Mouse (Mus musculus): ENCODE measurements around the gene Hist2h4.
A peak's percentile ranks its signal among the peaks of the same experiment; 100 is the strongest.
"Not testable (repeated sequence)": the region's sequence is repeated elsewhere in the genome, so short reads cannot be mapped to it uniquely, and the experiment has no call there.

Gene Hist2h4

GRCm38 (mm10) chr3:96262979-96263550 is at the start of gene Hist2h4:
Hist2h4 (minus strand) TSS chr3:96263311.
- peak; percentile 96 for DNase-seq (ENCODE audit: low spot score)

GRCm38 (mm10) chr3:96312341-96313098 is 49.4 kb upstream of the Hist2h4 start:
- DNase-seq (ENCODE audit: low spot score) = no peak

DNA sequence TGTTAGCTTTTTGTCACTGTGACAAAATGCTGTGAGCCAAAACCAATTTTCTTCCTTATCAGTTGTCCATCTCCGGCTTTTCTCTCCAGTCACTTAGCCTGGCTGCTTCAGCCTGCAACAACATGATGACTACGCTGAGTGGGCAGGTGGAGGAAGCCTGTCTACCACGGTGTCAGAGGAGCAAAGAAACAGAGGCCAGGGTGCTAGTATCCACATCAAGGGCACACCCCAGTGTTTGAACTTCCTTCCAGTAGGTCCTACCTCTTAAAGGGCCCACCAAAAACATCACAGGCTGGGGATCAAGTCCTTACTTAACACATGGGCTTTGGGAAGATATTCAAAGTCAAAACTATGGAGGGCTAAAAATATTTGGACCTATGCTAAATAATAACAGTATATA is 46.3 kb upstream of the Hist2h4 start:
- peak; percentile 42 for DNase-seq (ENCODE audit: low spot score)

- peak; percentile 25 for DNase-seq (ENCODE audit: low spot score)
These were observed 43.4 kb upstream of the Hist2h4 start for GRCm38 (mm10) chr3:96306506-96306905.

DNA sequence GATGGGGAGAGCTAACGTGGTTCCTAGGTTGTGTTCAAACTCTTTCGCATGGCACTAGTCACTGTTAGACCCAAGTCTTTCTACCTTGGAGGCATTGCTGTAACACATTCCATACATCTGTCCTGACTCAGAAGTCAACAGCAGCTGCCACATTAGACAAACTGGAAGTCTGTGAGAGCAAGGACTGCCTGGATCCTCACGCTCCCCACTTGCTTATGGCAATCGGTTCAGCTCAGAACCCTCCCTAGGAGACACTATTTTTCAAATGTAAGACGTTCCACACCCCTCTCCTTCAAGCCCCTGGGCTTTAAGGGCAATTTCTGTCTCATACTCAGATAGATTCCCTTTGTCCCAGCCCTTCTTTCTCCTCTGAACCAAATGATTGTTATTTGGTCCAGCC is 39.0 kb upstream of the Hist2h4 start:
- no peak for DNase-seq (ENCODE audit: low spot score)

GRCm38 (mm10) chr3:96300706-96301529 is 37.8 kb upstream of the Hist2h4 start:
- DNase-seq (ENCODE audit: low spot score) = no peak

- no peak for DNase-seq (ENCODE audit: low spot score)
These were observed 36.5 kb upstream of the Hist2h4 start for GRCm38 (mm10) chr3:96299562-96299961.

- no peak for DNase-seq (ENCODE audit: low spot score)
These were observed 35.2 kb upstream of the Hist2h4 start for GRCm38 (mm10) chr3:96298360-96298759.

- no peak for DNase-seq (ENCODE audit: low spot score)
These were observed 30.7 kb upstream of the Hist2h4 start, which contains the start of gene Fcgr1 for GRCm38 (mm10) chr3:96293787-96294186. Fcgr1 (minus strand) TSS chr3:96293969.

GRCm38 (mm10) chr3:96293368-96293767 is 30.3 kb upstream of the Hist2h4 start:
- DNase-seq (ENCODE audit: low spot score) = no peak

DNA sequence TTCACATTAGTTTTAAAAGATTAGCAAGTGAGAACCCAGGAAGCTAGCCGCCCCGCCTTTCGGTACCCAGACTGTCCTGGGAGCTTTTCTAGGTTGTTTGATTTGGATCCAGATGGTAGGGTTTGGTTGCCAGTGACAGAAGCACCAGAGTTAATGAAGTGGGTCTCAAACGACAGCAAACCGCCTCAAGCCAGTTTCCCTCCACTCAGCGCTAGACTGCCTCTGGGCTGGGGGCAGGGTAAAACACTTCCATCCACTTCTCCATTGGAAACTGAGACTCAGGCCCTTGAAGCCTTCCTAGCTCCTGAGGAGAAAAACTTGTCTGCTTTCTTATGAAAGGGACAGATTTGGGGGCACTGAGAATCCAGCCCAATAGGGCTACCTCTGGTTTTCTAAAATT is 29.5 kb upstream of the Hist2h4 start:
- DNase-seq (ENCODE audit: low spot score) = no peak

GRCm38 (mm10) chr3:96290727-96291126 is 27.6 kb upstream of the Hist2h4 start:
- DNase-seq (ENCODE audit: low spot score) = not testable (repeated sequence)

- DNase-seq (ENCODE audit: low spot score) = no peak
These were observed 26.1 kb upstream of the Hist2h4 start for GRCm38 (mm10) chr3:96289201-96289600.

DNA sequence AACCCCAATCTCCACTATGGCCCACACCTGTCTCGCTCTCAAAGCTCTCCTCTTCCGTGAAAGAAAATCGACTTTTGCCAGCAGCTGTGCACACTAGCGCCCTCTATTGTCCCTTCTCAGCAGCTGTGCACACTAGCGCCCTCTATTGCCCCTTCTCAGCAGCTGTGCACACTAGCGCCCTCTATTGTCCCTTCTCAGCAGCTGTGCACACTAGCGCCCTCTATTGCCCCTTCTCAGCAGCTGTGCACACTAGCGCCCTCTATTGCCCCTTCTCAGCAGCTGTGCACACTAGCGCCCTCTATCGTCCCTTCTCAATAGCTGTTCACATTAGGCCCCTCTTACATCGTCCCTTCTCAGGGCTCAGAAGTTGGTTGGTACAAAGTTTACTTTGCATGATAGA is 24.2 kb upstream of the Hist2h4 start:
- DNase-seq (ENCODE audit: low spot score) = peak; percentile 31

- no peak for DNase-seq (ENCODE audit: low spot score)
These were observed 21.3 kb upstream of the Hist2h4 start for GRCm38 (mm10) chr3:96284457-96284856.

DNA sequence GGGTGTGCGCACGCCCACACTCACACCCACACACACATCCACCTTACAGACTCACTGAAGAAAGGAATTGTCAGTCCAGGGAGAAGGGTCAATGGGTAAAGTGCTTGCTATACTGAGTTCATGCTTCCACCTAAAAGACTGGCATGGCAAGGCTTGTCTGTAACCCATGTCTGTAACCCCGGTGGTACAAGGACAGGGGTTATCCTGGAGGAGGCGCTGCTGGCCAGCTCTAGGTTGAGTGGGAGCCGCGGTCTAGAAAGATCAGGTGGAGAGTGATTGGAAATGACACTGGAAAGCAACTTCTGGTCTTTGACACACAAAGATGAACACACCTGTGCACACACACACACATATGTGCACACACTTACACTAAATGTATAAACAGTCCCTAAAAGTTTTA is 17.5 kb upstream of the Hist2h4 start:
- DNase-seq (ENCODE audit: low spot score) = no peak

DNA sequence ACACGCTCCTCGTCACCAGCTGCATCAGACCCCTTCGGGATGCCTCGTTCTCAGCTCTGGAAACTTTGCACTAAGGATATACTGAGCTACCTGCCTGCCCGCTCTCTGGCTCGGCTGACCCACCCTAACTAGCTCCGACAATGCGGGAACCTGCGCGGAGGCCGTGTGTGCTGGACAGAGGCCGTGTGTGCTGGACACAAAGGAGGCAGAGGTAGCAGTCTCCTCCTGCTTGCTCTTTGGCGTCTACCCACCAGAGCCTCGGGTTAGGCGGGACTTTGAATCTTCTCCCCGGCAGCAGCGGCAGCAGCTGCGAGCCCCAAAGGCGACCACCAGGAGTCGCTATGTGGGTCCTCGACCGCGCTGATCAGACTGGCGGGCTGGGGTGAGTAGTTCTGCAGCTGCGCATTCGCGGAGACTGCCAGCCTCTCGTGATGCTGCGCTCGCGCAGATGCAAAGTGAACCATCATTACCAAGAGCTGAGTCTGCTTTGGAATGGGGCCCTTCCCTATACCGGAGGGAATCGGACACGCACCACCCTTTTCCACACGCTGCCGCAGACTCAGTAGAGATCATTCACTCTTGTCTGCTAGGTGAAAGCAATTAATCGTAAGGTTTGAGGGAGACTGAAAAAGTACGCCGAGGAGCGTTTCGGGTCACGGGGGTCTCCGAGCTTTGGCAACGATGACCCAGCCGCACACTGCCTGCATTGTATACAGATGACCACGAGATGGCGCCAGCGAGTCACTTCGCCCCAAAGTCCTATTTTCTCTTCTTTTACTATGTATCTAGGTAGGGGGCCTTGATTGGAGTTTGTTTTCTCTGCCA is 14.9 kb upstream of the Hist2h4 start:
- peak; percentile 96 for DNase-seq (ENCODE audit: low spot score)

- peak; percentile 67 for DNase-seq (ENCODE audit: low spot score)
These were observed 14.3 kb upstream of the Hist2h4 start for GRCm38 (mm10) chr3:96277428-96277799.

- DNase-seq (ENCODE audit: low spot score) = peak; percentile 76
These were observed 10.7 kb upstream of the Hist2h4 start for GRCm38 (mm10) chr3:96273591-96274465.

DNA sequence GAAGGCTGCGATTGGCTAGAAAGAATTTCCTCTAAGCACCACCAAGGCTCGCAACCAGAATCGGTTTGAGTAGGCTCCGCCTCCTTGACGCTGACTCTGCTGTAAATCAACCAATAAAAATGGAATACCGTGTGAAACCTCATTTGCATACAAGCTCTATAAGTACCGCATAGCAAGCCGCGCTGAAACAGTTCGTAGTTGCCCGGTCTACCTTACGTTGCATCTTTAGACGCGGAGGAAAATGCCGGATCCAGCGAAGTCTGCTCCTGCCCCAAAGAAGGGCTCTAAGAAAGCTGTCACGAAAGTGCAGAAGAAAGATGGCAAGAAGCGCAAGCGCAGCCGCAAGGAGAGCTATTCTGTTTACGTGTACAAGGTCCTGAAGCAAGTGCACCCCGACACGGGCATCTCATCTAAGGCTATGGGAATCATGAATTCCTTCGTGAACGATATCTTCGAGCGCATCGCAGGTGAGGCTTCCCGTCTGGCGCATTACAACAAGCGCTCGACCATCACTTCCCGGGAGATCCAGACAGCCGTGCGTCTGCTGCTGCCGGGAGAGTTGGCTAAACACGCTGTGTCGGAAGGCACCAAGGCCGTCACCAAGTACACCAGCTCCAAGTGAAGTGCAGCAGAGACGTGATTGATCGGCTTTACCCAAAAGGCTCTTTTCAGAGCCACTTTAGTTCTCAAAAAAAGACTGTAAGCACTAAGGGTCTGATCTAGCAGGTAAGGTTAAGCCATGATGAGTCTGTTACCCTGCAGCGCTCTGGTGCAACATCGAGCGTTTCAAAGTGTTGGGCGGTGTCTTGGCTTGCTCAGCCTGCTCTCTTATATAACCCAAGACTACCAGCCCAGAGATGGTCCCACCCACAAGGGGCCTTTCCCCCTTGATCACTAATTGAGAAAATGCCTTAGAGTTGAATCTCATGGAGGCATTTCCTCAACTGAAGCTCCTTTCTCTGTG is 6.7 kb upstream of the Hist2h4 start, which contains the start of gene Hist2h2bb:
Gene Hist2h2bb (plus strand): TSS at position 242 of the 964 bp plus-strand sequence.
- peak; percentile 90 for DNase-seq (ENCODE audit: low spot score)
